Mouse (Mus musculus) c-Kit-positive CD71-negative TER-119-negative erythroid progenitor cells, embryonic 14.5 days (primary cell): ENCODE results near the gene Csn1s1.

Source experiments
- DNase-seq: peaks from one replicate; pipeline ENCODE4 v3.0.0-alpha.2; 2013; ENCODE audit warnings: low read depth

Csn1s1 gene

GRCm38 (mm10) chr5:87665908-87666307, at the start of gene Csn1s1:
Csn1s1 (plus strand) TSS chr5:87666208.
- no peak for DNase-seq

GRCm38 (mm10) chr5:87622681-87623080, 43.3 kb upstream of the Csn1s1 start:
- DNase-seq: no peak

- DNase-seq: no peak
Measured at GRCm38 (mm10) chr5:87642787-87643186, 23.2 kb upstream of the Csn1s1 start.

- no peak for DNase-seq
Measured at GRCm38 (mm10) chr5:87699530-87699929, 33.5 kb downstream of the Csn1s1 start, which contains the start of gene Csn2. Csn2 (minus strand) TSS chr5:87699630.

- no peak for DNase-seq
Measured at GRCm38 (mm10) chr5:87705891-87706290, 39.9 kb downstream of the Csn1s1 start.
